In the genomic region with DNA sequence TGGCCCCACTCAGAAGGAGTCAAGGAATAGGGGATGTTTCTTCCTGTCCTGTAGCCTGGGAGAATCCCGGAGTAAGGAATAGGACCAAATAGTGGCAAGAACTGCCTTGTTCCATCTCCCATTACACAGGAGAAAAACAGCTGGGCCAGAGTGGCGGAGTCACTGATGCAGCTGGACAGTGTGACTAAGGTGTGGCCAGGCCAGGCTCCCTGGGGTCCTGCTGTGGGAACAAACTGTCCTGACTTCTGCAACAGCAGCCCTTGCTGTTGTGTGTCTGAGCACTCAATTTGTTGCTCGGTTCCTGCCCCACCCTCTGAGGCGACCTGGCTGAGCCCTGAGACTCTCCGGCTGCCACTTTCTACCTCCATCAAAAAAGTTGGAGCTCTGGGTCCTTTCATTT, we compare ENCODE assay signal across 29 mouse cellular contexts. TPM values are rescaled to one million over a fixed set of nuclear protein-coding genes. Genes with fewer than 3 reads are reported as not detected.
DNase-seq lines count a peak whose midpoint lies in the region; ATAC-seq lines count a peak whose summit lies in the region.
"Had no signal": no experiment of that assay in that cellular context is flagged by ENCODE, and none has a peak within 500 bp of the region (broad histone marks: within the 10 kb centered on the region; RNA-seq: fewer than 3 reads in every experiment).

No protein-coding gene starts in this region.

- intact Hi-C loops in heart, postnatal 36 days (cut with DNase I): no loop called here

- no peak overlapping the region for H3K9ac ChIP-seq in forebrain, embryonic 12.5 days
- H3K9ac ChIP-seq: embryonic facial prominence, embryonic 12.5 days; hindbrain, embryonic 12.5 days; limb, embryonic 15.5 days; liver, embryonic 13.5 days; midbrain, embryonic 13.5 days had no signal

- no peak overlapping the region for H3K4me2 ChIP-seq in forebrain, embryonic 12.5 days
- H3K4me2 ChIP-seq: embryonic facial prominence, embryonic 12.5 days; hindbrain, embryonic 12.5 days; limb, embryonic 15.5 days; liver, embryonic 13.5 days; midbrain, embryonic 13.5 days had no signal

- DNase-seq in heart, adult 11 months: peak; percentile 99
- DNase-seq in heart, embryonic 10.5 days (ENCODE audit: low spot score): no peak
- DNase-seq in gastrocnemius, adult 8-10 months (ENCODE audit: low spot score in 2 of 2): peak; percentile 74 to 77
- DNase-seq in heart, adult 8-10 months (ENCODE audit: low spot score): peak; percentile 83
- DNase-seq in heart, postnatal 36 days: peak; percentile 71
- DNase-seq in Muller cell, postnatal 12 days (ENCODE audit: inconsistent ontology term): no peak
- DNase-seq in kidney, postnatal 14 days: no peak
- DNase-seq: adrenal gland, postnatal 36 days; cerebellum, adult 8-10 months; cerebellum, postnatal 36 days; kidney, adult 8-10 months; liver, embryonic 13.5 days; lung, postnatal 4 days; right cerebral cortex, postnatal 25 days; spleen, adult 18-20 months; thymus, postnatal 4 days had no signal

- H3K36me3 ChIP-seq in heart, embryonic 10.5 days: no peaks in the 10 kb centered on the region
- H3K36me3 ChIP-seq in forebrain, embryonic 12.5 days (replicated peaks): no peaks in the 10 kb centered on the region
- H3K36me3 ChIP-seq: embryonic facial prominence, embryonic 12.5 days; hindbrain, embryonic 12.5 days; limb, embryonic 10.5 days; limb, embryonic 15.5 days; liver, embryonic 13.5 days; midbrain, embryonic 13.5 days had no signal

- peaks cover 25% of the 10 kb centered on the region for H3K27me3 ChIP-seq in heart, embryonic 10.5 days (ENCODE audit: insufficient read depth, poor library complexity, severe bottlenecking)
- no peaks in the 10 kb centered on the region for H3K27me3 ChIP-seq in forebrain, embryonic 12.5 days
- H3K27me3 ChIP-seq: embryonic facial prominence, embryonic 12.5 days; hindbrain, embryonic 12.5 days; limb, embryonic 15.5 days; midbrain, embryonic 13.5 days had no signal

- no peak overlapping the region for H3K27ac ChIP-seq in heart, embryonic 10.5 days
- no peak overlapping the region for H3K27ac ChIP-seq in forebrain, embryonic 12.5 days
- H3K27ac ChIP-seq: embryonic facial prominence, embryonic 12.5 days; hindbrain, embryonic 12.5 days; hindbrain, postnatal 0 days; kidney, postnatal 0 days; limb, embryonic 10.5 days; liver, embryonic 13.5 days; midbrain, embryonic 13.5 days had no signal

- 79% methylated on average over 5 of the region's 5 CpGs for WGBS in heart, embryonic 10.5 days
- 84% methylated on average over 5 of the region's 5 CpGs for WGBS in forebrain, embryonic 12.5 days

- H3K9me3 ChIP-seq in heart, embryonic 10.5 days: no peaks in the 10 kb centered on the region
- H3K9me3 ChIP-seq in forebrain, embryonic 12.5 days: no peaks in the 10 kb centered on the region
- H3K9me3 ChIP-seq: embryonic facial prominence, embryonic 12.5 days; hindbrain, embryonic 12.5 days; limb, embryonic 10.5 days; limb, embryonic 15.5 days; liver, embryonic 13.5 days; midbrain, embryonic 13.5 days had no signal

- ATAC-seq in forebrain, embryonic 12.5 days (ENCODE audit: low FRiP score): no peak
- ATAC-seq: forebrain, embryonic 16.5 days; hindbrain, postnatal 0 days; intestine, embryonic 16.5 days; lung, postnatal 0 days; midbrain, embryonic 13.5 days had no signal

- peaks cover 7% of the 10 kb centered on the region; the same call in 1 of the 2 replicates for H3K4me1 ChIP-seq in heart, embryonic 10.5 days
- H3K4me1 ChIP-seq in forebrain, embryonic 12.5 days: no peaks in the 10 kb centered on the region

- no peak overlapping the region for H3K4me3 ChIP-seq in heart, embryonic 10.5 days
- H3K4me3 ChIP-seq in forebrain, embryonic 12.5 days (replicated peaks): no peak overlapping the region
- H3K4me3 ChIP-seq: embryonic facial prominence, embryonic 12.5 days; hindbrain, embryonic 12.5 days; limb, embryonic 10.5 days; limb, embryonic 15.5 days; liver, embryonic 13.5 days; midbrain, embryonic 13.5 days had no signal

RNA-seq across cellular contexts. Expression of a gene that starts 26.8 kb away (rescaled TPM):
- 99.3 and 114 TPM in 2 replicates for polyA plus RNA-seq in heart, embryonic 10.5 days (2016; fragmentation: Nextera tagmentation; extraction: Ambion mirVana)
- total RNA-seq in gastrocnemius, adult 8-10 months (2022): 10 to 100 TPM; 27.5 to 46.3 (median 36.2) TPM
- total RNA-seq in heart, adult 8-10 months (2022): 10 to 100 TPM; 42.1 to 59.3 (median 49.9) TPM
- total RNA-seq in heart, postnatal 36 days (2021): 10 to 100 TPM; 65.7 to 83.2 TPM
- polyA plus RNA-seq in forebrain, embryonic 12.5 days (2016; fragmentation: Nextera tagmentation; extraction: Ambion mirVana): 39.4 and 45.6 TPM in 2 replicates
- total RNA-seq: megakaryocyte-erythroid progenitor cell, adult 5-6 weeks; neutrophil, adult 5-6 weeks had no signal

RNA-seq across cellular contexts. Expression of a gene that starts 29.0 kb away (rescaled TPM):
- 6.4 and 6.8 TPM in 2 replicates for polyA plus RNA-seq in heart, embryonic 10.5 days (2016; fragmentation: Nextera tagmentation; extraction: Ambion mirVana)
- 1 to 10 TPM; 7.0 to 9.6 (median 8.6) TPM for total RNA-seq in gastrocnemius, adult 8-10 months (2022)
- 10 to 100 TPM; 20.1 to 24.7 (median 23.3) TPM for total RNA-seq in heart, adult 8-10 months (2022)
- 10 to 100 TPM; 15.7 to 16.7 TPM for total RNA-seq in heart, postnatal 36 days (2021)
- 16.3 and 18.0 TPM in 2 replicates for polyA plus RNA-seq in forebrain, embryonic 12.5 days (2016; fragmentation: Nextera tagmentation; extraction: Ambion mirVana)

Comparison
In these comparisons a context has a peak if more than half of its experiments do, and no peak if none do; other contexts are left out.
1. DNase-seq: peak in heart, adult 11 months (single experiment), gastrocnemius, adult 8-10 months (2 of 2), heart, adult 8-10 months (single experiment) and heart, postnatal 36 days (2 of 2); none in heart, embryonic 10.5 days (single experiment), Muller cell, postnatal 12 days (single experiment) and kidney, postnatal 14 days (single experiment).